Mouse (Mus musculus) liver, embryonic 14.5 days (tissue): ENCODE results near the gene Otud7b. TPM values are rescaled to one million over a fixed set of nuclear protein-coding genes. Genes with fewer than 3 reads are reported as not detected.

ENCODE experiments used
- ATAC-seq: fragments of 200-750 bp; cut with Nextera tagmentation; 2 replicates; pipeline ENCODE4 v1.8.0; 2017; ENCODE audit warnings: moderate number of reproducible peaks, mild to moderate bottlenecking, moderate library complexity; ENCODE audit not compliant: insufficient read depth
- DNase-seq, 3 experiments: peaks; one replicate each; pipeline ENCODE4 v3.0.0-alpha.2; 2012 to 2013; ENCODE audit warnings: low read depth in 3 of 3, low spot score in 3 of 3
- H3K27ac ChIP-seq: fragments of 300-500 bp; sonication (generic); 2 replicates; pipeline ENCODE4 v1.5.1; 2014; ENCODE audit warnings: moderate library complexity, mild to moderate bottlenecking, control low read depth, inconsistent platforms
- H3K27me3 ChIP-seq: fragments of 300-500 bp; sonication (generic); 2 replicates; pipeline ENCODE4 v1.6.1; 2014; ENCODE audit warnings: mild to moderate bottlenecking, low read length, moderate library complexity; ENCODE audit not compliant: control insufficient read depth, insufficient read depth
- H3K36me3 ChIP-seq: fragments of 300-500 bp; sonication (generic); replicated peaks from 2 replicates; pipeline ENCODE4 v1.6.1; 2014; ENCODE audit warnings: low read depth; ENCODE audit not compliant: control insufficient read depth, insufficient read depth
- H3K4me1 ChIP-seq, 2 experiments: fragments of 200-500 bp in 1 of 2; fragments of 300-500 bp in 1 of 2; sonication (generic) in 1 of 2; replicated peaks; 2 replicates each; pipeline ENCODE4 v1.6.1; 2012 to 2014; ENCODE audit warnings: antibody characterized with exemption in 1 of 2, inconsistent platforms in 1 of 2, low read length in 1 of 2; ENCODE audit not compliant: control insufficient read depth in 2 of 2, insufficient read depth in 2 of 2
- H3K4me2 ChIP-seq: fragments of 300-500 bp; sonication (generic); 2 replicates; pipeline ENCODE4 v1.6.1; 2014; ENCODE audit warnings: low read depth, mild to moderate bottlenecking, control low read depth, moderate library complexity
- H3K4me3 ChIP-seq, 2 experiments: fragments of 200-500 bp in 1 of 2; fragments of 300-500 bp in 1 of 2; sonication (generic) in 1 of 2; 2 replicates each; pipeline ENCODE4 v1.5.1; 2012 to 2014; ENCODE audit warnings: low read depth in 2 of 2, low read length in 2 of 2, mild to moderate bottlenecking in 2 of 2, control low read depth in 1 of 2, inconsistent platforms in 1 of 2, moderate library complexity in 1 of 2; ENCODE audit not compliant: insufficient read depth in 1 of 2
- H3K9ac ChIP-seq: fragments of 300-500 bp; sonication (generic); replicated peaks from 2 replicates; pipeline ENCODE4 v1.6.1; 2014; ENCODE audit warnings: mild to moderate bottlenecking, control low read depth, moderate library complexity
- H3K9me3 ChIP-seq: fragments of 300-500 bp; sonication (generic); 2 replicates; pipeline ENCODE4 v1.6.1; 2016; ENCODE audit warnings: low read length, mixed read lengths; ENCODE audit not compliant: control insufficient read depth
- CTCF ChIP-seq: IDR thresholded peaks from 2 replicates; pipeline ENCODE4 v1.5.1; 2016; ENCODE audit warnings: antibody characterized with exemption, low read depth, control low read depth
- EP300 ChIP-seq: IDR thresholded peaks from 2 replicates; pipeline ENCODE4 v1.6.1; 2016; ENCODE audit warnings: antibody characterized with exemption, low read depth
- WGBS: fragments of 180-500 bp; shearing (Covaris S2); extraction: QIAGEN DNeasy Blood & Tissue Kit; methylation state at CpG from one replicate; pipeline ENCODE4 v1.1.7; 2014; ENCODE audit not compliant: insufficient replicate concordance; 5-methylcytosine and 5-hydroxymethylcytosine counted together
- polyA plus RNA-seq, 2 experiments: library from polyadenylated mRNA; depleted of rRNA in 1 of 2; stranded (reverse) in 1 of 2; unstranded in 1 of 2; fragments of >200 nt; fragmentation: Nextera tagmentation in 1 of 2; extraction: Ambion mirVana in 1 of 2; gene quantifications; 2 replicates each; pipeline versions ENCODE4 v1.2.1 to v1.2.3; 2012 to 2014

Gene Otud7b
- polyA plus RNA-seq, 2 experiments: 3.5 to 5.2 TPM

DNA sequence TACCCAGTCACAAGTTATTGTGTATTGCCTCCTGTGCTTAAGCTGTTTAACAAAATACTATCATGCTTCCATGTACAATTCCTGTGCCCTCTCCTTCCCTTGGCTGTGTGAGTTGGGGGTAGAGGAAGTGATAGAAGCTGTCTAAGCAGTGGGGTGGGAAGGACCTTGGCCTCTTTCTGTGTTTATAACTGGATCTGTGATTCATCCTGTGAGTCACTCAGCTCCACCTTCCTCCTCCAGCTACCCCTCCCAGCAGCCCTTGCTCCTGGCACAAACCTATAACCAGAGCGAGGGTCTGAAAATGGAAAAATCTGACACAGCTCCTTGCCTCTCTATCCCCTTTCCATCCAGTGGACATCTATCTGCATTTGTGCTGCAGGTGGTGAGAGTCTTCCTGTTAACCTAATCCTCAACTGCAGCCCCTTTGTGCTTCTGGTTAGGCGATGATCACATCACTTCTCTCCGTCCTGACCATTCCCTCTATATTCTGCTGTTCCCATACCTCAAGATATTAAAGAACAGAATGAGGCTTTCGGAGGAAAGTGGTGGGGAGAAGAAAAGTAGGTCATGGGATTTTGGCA, 56.0 kb downstream of the Otud7b start:
- ATAC-seq: peak; percentile 29; the same call in 1 of the 2 replicates
- no peak overlapping the region for H3K27ac ChIP-seq
- H3K36me3 ChIP-seq: no peaks in the 10 kb centered on the region
- peaks cover 0 to 12% of the 10 kb centered on the region in 2 experiments; a peak in 2 of 4 replicates for H3K4me1 ChIP-seq
- H3K4me3 ChIP-seq: no peak overlapping the region
- 48% methylated on average over 4 of the region's 4 CpGs for WGBS
- peaks cover 32% of the 10 kb centered on the region for H3K27me3 ChIP-seq
- DNase-seq: no peak
- TF ChIP-seq EP300 (no peak), CTCF (no peak)
- no peak overlapping the region for H3K9ac ChIP-seq
- H3K4me2 ChIP-seq: no peak overlapping the region; the same call in 1 of the 2 replicates
- no peaks in the 10 kb centered on the region for H3K9me3 ChIP-seq

DNA sequence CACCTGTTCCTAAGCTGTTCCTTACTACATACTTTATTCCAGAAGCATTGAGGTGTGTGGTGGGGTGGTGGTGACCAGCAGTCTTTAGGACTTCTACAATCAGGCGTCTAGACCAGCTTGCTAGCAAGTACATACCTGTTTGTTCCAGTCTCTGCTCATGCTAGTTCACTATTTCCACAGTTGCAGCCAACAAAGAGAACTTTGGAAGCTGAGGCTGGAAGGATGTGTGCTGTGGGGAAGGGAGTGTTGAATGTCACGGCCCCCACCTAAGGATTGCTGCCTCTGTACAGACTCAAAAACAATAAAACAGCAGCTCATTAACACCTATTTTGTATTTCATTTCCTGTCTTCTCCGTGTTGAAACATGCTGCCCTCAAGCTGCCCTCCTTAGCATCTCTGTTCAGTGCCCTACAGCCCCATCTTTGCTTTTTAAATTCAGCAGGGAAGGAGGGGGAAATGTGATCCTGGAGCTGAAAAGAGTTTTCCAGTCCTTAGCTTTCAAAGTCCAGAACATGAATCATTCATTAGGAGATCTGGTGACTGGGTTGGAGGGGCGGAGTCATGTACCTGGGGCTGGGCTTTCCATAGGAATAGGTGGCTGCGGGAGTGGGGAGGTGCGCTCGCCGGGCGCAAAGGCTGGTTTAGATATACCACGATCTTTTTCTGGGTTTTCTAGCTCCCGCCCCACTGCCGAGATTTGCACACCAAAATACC, 56.6 kb downstream of the Otud7b start:
- DNase-seq (peak; percentile 16 to 24 (median 17)), ATAC-seq (peak; percentile 53)
- peak overlapping the region; percentile 56 for H3K4me2 ChIP-seq
- no peak overlapping the region for H3K9ac ChIP-seq
- no peaks in the 10 kb centered on the region for H3K9me3 ChIP-seq
- 6% methylated on average over 12 of the region's 12 CpGs for WGBS
- H3K4me1 ChIP-seq: peaks cover 0 to 12% of the 10 kb centered on the region in 2 experiments; a peak in 2 of 4 replicates
- TF ChIP-seq EP300 (no peak), CTCF (no peak)
- peak overlapping the region; percentile 41 for H3K27ac ChIP-seq
- H3K27me3 ChIP-seq: peaks cover 32% of the 10 kb centered on the region
- peak overlapping the region; percentile 44 to 52 for H3K4me3 ChIP-seq
- H3K36me3 ChIP-seq: no peaks in the 10 kb centered on the region

DNA sequence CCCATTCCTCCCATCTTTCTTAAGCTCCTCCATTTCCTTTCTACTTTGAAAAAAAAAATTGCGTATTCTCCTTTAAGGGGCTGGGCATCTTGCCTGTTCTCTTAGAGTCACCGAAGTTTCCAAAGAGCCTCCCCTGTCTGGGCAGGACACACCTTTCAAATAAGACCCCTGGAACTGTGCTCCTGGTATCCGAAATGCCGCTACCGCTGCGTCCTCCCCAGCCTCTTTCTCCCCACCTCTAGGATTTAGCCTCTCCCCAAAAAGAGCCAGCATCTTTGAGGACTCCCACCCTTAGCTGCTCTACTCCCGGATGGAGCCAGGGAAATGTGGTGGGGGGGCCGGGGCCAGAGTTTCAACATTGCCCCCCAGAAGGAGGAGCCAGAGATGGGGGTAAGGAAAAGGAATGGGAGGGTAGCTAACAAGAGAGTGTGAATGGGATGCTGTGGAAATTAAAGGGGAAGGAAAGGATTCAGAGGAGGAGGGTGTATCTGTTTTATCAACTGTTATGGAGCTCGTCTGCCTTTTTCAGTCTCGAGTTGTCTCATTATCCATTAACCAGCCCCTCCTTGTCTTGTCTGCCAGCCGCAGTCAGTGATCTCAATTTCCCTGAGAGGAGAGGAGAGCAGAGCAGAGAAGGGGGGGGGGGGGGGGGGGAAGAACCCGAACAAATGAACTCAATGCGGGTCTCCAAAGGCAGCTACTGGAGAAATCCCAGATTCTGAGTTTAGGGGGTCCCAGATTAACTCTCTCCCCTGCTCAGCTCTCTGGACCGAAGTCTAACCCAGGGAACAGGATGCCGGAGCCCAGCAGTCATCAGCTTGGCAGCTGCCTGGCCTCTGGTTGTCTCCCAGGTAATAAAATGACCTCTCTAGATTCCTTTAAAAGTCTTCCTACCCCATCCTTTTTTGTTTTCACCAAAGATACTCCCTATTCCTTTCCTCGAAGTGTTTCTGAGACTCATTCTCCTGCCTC, 57.8 kb downstream of the Otud7b start, which contains the start of gene Mtmr11:
Mtmr11 (plus strand) TSS at position 136 of the 972 bp plus-strand sequence.
- peaks cover 0 to 12% of the 10 kb centered on the region in 2 experiments; a peak in 2 of 4 replicates for H3K4me1 ChIP-seq
- peak within 1 kb of the TSS; percentile 44 to 52 for H3K4me3 ChIP-seq
- peak within 1 kb of the TSS; percentile 41 for H3K27ac ChIP-seq
- H3K9me3 ChIP-seq: no peaks in the 10 kb centered on the region
- H3K36me3 ChIP-seq: no peaks in the 10 kb centered on the region
- H3K4me2 ChIP-seq: peak within 1 kb of the TSS; percentile 56
- no peak for TF ChIP-seq EP300
- TF ChIP-seq CTCF: no peak
- H3K27me3 ChIP-seq: peaks cover 32% of the 10 kb centered on the region
- 11% methylated on average over 16 of the region's 16 CpGs for WGBS
- H3K9ac ChIP-seq: peak within 1 kb of the TSS; percentile 23
- no peak for DNase-seq
- no peak for ATAC-seq

DNA sequence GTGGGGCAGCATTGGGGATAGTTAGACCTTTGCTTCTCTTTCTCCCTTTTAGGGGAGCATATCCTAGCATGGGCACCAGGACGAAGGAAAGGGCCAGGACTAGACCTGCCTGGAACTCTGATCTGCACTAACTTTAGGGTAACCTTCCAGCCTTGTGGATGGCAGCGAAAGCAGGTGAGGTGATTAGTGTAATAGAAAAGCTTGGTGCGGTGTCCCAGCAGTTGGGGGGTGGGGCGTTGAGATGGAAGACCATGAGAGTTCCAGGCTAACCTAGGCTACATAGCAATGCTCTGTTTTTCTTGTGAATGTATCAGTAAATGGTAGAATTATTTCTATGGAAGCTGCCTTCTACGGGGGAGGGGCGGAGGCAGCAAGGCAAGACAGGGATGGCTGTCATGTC, 58.7 kb downstream of the Otud7b start:
- TF ChIP-seq CTCF (no peak), EP300 (no peak)
- no peak overlapping the region for H3K4me3 ChIP-seq
- H3K9ac ChIP-seq: no peak overlapping the region
- H3K27me3 ChIP-seq: peaks cover 32% of the 10 kb centered on the region
- no peak overlapping the region for H3K27ac ChIP-seq
- H3K36me3 ChIP-seq: no peaks in the 10 kb centered on the region
- 82% methylated on average over 6 of the region's 6 CpGs for WGBS
- H3K9me3 ChIP-seq: no peaks in the 10 kb centered on the region
- ATAC-seq (no peak), DNase-seq (no peak)
- H3K4me2 ChIP-seq: peak overlapping the region; percentile 56; the same call in 1 of the 2 replicates
- peaks cover 0 to 12% of the 10 kb centered on the region in 2 experiments; a peak in 2 of 4 replicates for H3K4me1 ChIP-seq
